Mouse (Mus musculus) cortical plate, adult 2 months (tissue): ENCODE data around the gene Shroom3.

Source experiments
- CTCF ChIP-seq: fragments of 200-500 bp; IDR thresholded peaks from 2 replicates; pipeline ENCODE4 v1.5.1; 2011; ENCODE audit warnings: mild to moderate bottlenecking, control low read depth, low read length; ENCODE audit not compliant: insufficient read depth; ENCODE audit errors: extremely low read depth
- POLR2A ChIP-seq: fragments of 200-500 bp; IDR thresholded peaks from 2 replicates; pipeline ENCODE4 v1.6.1; 2011; ENCODE audit warnings: mild to moderate bottlenecking, low read length, control low read depth; ENCODE audit not compliant: insufficient read depth; ENCODE audit errors: extremely low read depth

DNA sequence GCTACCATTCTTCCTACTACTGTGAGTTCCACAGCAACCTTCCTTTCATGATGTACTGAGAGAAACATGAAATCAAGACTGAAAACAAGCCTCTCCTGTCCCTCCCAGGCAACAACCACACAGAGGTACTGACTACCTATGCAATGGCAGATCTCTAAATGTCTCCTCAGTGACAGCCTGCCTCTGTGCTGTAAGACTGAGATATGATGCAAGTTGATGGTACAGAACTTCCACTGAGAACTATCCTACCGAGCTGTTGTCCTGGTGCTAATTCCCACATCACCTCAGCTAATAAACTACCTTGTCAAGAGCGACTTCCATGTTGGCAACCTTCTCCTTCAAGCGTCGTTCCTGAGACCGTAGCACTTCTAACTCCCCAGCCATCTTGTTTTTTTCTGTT, 47.3 kb upstream of the Shroom3 start:
- TF ChIP-seq CTCF (no peak), POLR2A (no peak)
